Mouse (Mus musculus) cortical plate, adult 2 months (tissue): ENCODE data around the gene Olfr372.

ENCODE experiments used
- CTCF ChIP-seq: fragments of 200-500 bp; IDR thresholded peaks from 2 replicates; pipeline ENCODE4 v1.5.1; 2011; ENCODE audit warnings: mild to moderate bottlenecking, control low read depth, low read length; ENCODE audit not compliant: insufficient read depth; ENCODE audit errors: extremely low read depth
- POLR2A ChIP-seq: fragments of 200-500 bp; IDR thresholded peaks from 2 replicates; pipeline ENCODE4 v1.6.1; 2011; ENCODE audit warnings: mild to moderate bottlenecking, low read length, control low read depth; ENCODE audit not compliant: insufficient read depth; ENCODE audit errors: extremely low read depth

DNA sequence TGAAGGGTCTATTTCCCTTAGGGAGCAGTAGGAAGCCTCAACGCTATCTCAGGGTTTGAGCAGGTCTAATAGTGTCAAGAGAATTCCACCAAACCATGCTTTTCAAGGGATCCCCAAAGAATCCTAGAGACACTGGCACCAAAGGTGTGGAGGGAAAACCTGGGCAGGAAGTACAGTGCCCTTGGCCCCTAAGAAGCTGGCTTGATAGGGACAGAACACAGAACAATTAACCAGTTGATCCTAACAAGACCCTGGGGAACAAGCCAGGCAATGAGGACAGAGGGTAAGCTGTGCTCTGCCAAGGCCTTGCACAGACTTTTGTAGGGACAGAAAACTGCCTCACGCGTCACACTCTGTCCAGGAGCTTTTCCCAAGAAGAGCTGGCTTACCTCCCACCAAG lies 65.7 kb downstream of the Olfr372 start, which contains the start of gene Olfr374:
- TF ChIP-seq CTCF (no peak), POLR2A (no peak)
